Mouse (Mus musculus) lung, embryonic 14.5 days (tissue): ENCODE measurements at regions not wholly inside any gene's neighbourhood (a gene's known extent, or its start where the extent isn't known, plus 50 kb on each side); places are given as distances from the start of the nearest gene placed in this dataset.

Experiments
- ATAC-seq: fragments of 200-750 bp; cut with Nextera tagmentation; 2 replicates; pipeline ENCODE4 v1.8.0; 2017; ENCODE audit warnings: mild to moderate bottlenecking, moderate TSS enrichment, moderate library complexity; ENCODE audit not compliant: insufficient read depth
- DNase-seq: peaks from one replicate; pipeline ENCODE4 v3.0.0-alpha.2; 2015
- H3K27ac ChIP-seq: fragments of 300-500 bp; sonication (generic); 2 replicates; pipeline ENCODE4 v1.5.1; 2014; ENCODE audit warnings: low read depth, mild to moderate bottlenecking, moderate library complexity
- H3K27me3 ChIP-seq: fragments of 300-500 bp; sonication (generic); 2 replicates; pipeline ENCODE4 v1.6.1; 2014; ENCODE audit warnings: low read length, control low read depth; ENCODE audit not compliant: insufficient read depth
- H3K36me3 ChIP-seq: fragments of 300-500 bp; sonication (generic); 2 replicates; pipeline ENCODE4 v1.6.1; 2014; ENCODE audit warnings: control low read depth; ENCODE audit not compliant: insufficient read depth
- H3K4me1 ChIP-seq: fragments of 300-500 bp; sonication (generic); 2 replicates; pipeline ENCODE4 v1.6.1; 2014; ENCODE audit warnings: antibody characterized with exemption, control low read depth; ENCODE audit not compliant: insufficient read depth
- H3K4me2 ChIP-seq: fragments of 300-500 bp; sonication (generic); 2 replicates; pipeline ENCODE4 v1.6.1; 2014; ENCODE audit warnings: mild to moderate bottlenecking
- H3K4me3 ChIP-seq: fragments of 300-500 bp; sonication (generic); 2 replicates; pipeline ENCODE4 v1.5.1; 2014; ENCODE audit warnings: low read depth, low read length
- H3K9ac ChIP-seq: fragments of 300-500 bp; sonication (generic); 2 replicates; pipeline ENCODE4 v1.6.1; 2014
- H3K9me3 ChIP-seq: fragments of 300-500 bp; sonication (generic); 2 replicates; pipeline ENCODE4 v1.6.1; 2016; ENCODE audit warnings: low read depth, low read length, control low read depth
- CTCF ChIP-seq: IDR thresholded peaks from 2 replicates; pipeline ENCODE4 v1.5.1; 2016; ENCODE audit warnings: antibody characterized with exemption, low read depth
- WGBS: fragments of 180-500 bp; shearing (Covaris S2); extraction: QIAGEN DNeasy Blood & Tissue Kit; methylation state at CpG from one replicate; pipeline ENCODE4 v1.1.7; 2014; 5-methylcytosine and 5-hydroxymethylcytosine counted together

DNA sequence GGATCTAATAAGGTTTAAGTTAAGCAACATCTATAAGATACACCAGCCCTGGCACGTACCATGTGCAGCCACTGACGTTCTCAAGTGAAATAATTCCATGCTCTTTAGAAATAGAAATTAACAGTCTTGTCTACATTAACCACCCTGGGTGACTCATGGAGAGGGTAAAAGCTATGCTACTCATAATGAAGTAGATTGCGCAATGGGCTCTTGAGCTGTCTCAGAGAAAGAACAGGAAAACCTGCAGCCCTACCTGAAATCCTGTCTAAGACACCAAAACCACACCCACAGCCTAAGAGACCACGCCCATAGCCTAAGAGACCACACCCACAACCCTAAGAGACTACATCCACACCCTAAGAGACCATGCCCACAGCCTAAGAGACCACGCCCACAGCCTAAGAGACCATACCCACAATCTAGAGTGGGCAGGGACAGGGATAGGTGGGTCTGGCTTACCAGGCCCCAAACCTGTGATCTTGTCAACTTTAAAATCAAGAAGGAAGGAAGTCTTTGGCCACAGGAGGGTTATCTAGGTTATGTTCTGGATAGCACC is 198.6 kb downstream of the Cryba4 start:
- no peak for TF ChIP-seq CTCF
- ATAC-seq (no peak), DNase-seq (peak; percentile 21)
- 0 out of 2 replicates have a peak, but pooled peaks cover 3% of the 10 kb centered on the region for H3K27me3 ChIP-seq
- H3K27ac ChIP-seq, result no peak overlapping the region
- no peaks in the 10 kb centered on the region for H3K4me1 ChIP-seq
- WGBS, result 82% methylated on average over 5 of the region's 5 CpGs
- no peaks in the 10 kb centered on the region for H3K9me3 ChIP-seq
- H3K36me3 ChIP-seq, result no peaks in the 10 kb centered on the region
- no peak overlapping the region for H3K4me3 ChIP-seq
- H3K9ac ChIP-seq, result no peak overlapping the region
- H3K4me2 ChIP-seq, result no peak overlapping the region

DNA sequence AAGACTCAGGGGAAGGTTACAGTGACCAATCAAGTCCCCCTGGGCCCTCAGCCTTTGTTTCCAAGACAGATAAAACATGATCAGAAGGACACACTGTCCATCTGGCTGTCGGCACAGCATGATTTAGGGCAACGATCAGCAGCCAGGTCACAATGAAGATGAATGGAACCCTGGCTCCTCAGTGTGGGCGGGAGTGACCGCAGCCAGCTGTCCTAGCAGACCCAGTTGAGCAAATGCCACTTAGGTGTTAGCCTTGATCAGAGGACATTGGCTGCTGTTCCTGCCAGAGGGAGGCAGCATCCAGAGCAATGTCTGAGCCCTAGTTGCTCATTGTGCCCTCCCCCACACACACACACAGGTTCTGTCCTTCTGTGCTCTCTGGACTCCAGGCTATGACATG is 197.3 kb downstream of the Cryba4 start:
- Histone ChIP-seq H3K4me2 (no peak overlapping the region), H3K4me3 (no peak overlapping the region), H3K4me1 (no peaks in the 10 kb centered on the region), H3K27ac (no peak overlapping the region), H3K9ac (no peak overlapping the region), H3K36me3 (no peaks in the 10 kb centered on the region), H3K27me3 (no peaks in the 10 kb centered on the region), H3K9me3 (no peaks in the 10 kb centered on the region)
- TF ChIP-seq CTCF, result no peak
- 34% methylated on average over 4 of the region's 4 CpGs for WGBS
- no peak for DNase-seq
- no peak for ATAC-seq

DNA sequence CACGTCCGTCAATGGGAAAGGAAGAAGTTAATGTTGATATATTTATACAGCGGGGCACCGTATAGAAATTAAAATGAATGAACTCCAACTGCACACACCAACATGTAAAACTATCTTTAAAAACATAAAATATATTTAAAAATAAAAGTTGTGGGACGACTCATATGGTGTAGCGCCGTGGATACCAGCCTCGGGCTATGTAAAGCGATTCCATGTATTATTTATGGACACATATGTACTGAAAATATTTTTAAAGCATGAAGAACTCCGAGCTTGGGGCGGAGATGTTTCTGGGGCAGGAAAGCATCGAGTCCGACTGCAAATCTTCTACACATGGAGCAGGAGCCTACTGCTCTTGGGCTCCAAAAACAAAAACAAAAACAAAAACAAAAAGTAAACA is 182.4 kb downstream of the Cryba4 start:
- TF ChIP-seq CTCF, result no peak
- H3K9ac ChIP-seq, result no peak overlapping the region
- no peaks in the 10 kb centered on the region for H3K27me3 ChIP-seq
- ATAC-seq (no peak), DNase-seq (no peak)
- H3K4me2 ChIP-seq, result no peak overlapping the region
- WGBS, result 87% methylated on average over 13 of the region's 13 CpGs
- H3K4me1 ChIP-seq, result no peaks in the 10 kb centered on the region
- H3K27ac ChIP-seq, result no peak overlapping the region
- no peak overlapping the region for H3K4me3 ChIP-seq
- no peaks in the 10 kb centered on the region for H3K9me3 ChIP-seq
- no peaks in the 10 kb centered on the region for H3K36me3 ChIP-seq

DNA sequence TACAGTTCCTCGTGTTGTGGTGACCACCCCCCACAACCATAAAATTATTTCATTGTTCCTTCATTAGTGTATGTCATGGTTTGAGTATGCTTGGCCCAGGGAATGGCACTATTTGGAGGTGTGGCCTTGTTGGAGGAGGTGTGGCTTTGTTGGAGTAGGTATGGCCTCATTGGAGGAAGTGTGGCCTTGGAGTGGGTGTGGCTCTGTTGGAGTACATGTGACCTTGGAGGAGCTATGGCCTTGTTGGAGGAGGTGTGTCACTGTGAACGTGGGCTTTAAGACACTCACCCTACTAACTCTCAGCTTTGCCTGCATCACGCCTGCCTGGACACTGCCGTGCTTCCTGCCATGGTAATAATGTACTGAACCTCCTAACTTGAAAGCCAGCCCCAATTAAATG is 179.9 kb downstream of the Cryba4 start:
- H3K4me2 ChIP-seq, result no peak overlapping the region
- no peak overlapping the region for H3K4me3 ChIP-seq
- H3K27me3 ChIP-seq, result no peaks in the 10 kb centered on the region
- DNase-seq (no peak), ATAC-seq (no peak)
- WGBS, result 54% methylated on average over 4 of the region's 4 CpGs
- no peaks in the 10 kb centered on the region for H3K9me3 ChIP-seq
- TF ChIP-seq CTCF, result no peak
- H3K27ac ChIP-seq, result no peak overlapping the region
- no peaks in the 10 kb centered on the region for H3K36me3 ChIP-seq
- H3K9ac ChIP-seq, result no peak overlapping the region
- H3K4me1 ChIP-seq, result no peaks in the 10 kb centered on the region

DNA sequence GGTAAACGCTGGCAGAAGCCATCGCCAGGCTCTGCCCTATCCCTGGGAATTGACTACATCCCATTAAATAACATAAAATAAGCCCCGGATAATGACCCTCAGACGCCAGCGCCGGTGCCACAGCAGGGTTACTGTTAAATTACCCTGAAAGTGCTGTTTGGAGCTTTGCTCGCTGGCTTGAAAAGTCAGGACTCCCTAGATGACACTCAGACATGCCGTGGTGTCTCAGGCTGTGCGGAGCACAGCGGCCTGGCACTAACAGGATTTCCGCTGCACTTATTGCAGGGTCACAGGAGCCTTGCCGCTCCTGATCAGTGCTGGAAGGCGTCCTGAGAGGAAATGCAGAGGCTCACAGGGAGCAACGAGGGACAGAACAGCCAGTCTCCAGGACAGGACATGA is 175.2 kb downstream of the Cryba4 start:
- Histone ChIP-seq H3K4me1 (no peaks in the 10 kb centered on the region), H3K27ac (no peak overlapping the region), H3K36me3 (no peaks in the 10 kb centered on the region), H3K4me3 (no peak overlapping the region), H3K27me3 (no peaks in the 10 kb centered on the region), H3K4me2 (no peak overlapping the region), H3K9ac (no peak overlapping the region), H3K9me3 (no peaks in the 10 kb centered on the region)
- 71% methylated on average over 14 of the region's 14 CpGs for WGBS
- ATAC-seq (no peak), DNase-seq (no peak)
- no peak for TF ChIP-seq CTCF

DNA sequence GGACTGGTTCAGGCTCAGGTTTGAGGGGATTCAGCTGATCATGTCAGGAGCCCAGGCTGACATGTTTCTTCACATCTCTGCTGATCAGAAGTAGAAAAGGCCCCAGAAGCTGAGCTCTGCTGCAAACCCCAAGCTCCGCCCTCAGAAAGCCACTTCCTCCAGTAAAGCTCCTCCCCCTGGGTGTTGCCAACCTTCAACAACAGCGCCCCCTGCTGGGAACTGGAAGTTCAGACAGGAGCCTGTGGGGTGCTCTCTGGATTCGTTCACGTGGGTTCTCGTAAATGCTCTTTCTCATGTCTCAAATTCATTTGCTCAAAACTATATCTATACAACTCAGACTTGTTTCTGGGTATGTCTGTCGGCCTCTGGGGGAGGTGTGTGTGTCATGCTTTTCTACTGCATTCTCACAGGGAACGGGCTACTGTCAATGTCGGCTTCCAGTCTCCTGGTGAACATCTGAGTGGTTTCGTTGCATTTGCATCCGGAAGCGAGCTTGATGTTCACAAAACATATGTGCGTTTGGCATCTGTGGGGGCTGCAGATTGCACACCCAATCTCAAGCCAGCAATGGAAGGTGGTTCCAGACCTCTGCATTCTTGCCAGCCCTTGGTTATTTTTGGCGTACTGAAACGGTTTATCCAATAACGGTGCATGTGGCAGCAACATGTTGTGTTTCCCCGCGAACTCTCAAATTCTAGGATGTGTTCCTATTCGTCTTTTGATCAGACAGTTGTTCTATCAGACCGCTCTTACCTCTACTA is 174.3 kb downstream of the Cryba4 start:
- Histone ChIP-seq H3K9me3 (no peaks in the 10 kb centered on the region), H3K4me2 (no peak overlapping the region), H3K4me1 (no peaks in the 10 kb centered on the region), H3K9ac (no peak overlapping the region), H3K4me3 (no peak overlapping the region), H3K36me3 (no peaks in the 10 kb centered on the region), H3K27ac (no peak overlapping the region), H3K27me3 (no peaks in the 10 kb centered on the region)
- TF ChIP-seq CTCF, result peak; percentile 50
- 80% methylated on average over 19 of the region's 19 CpGs for WGBS
- ATAC-seq (no peak), DNase-seq (peak; percentile 64)

DNA sequence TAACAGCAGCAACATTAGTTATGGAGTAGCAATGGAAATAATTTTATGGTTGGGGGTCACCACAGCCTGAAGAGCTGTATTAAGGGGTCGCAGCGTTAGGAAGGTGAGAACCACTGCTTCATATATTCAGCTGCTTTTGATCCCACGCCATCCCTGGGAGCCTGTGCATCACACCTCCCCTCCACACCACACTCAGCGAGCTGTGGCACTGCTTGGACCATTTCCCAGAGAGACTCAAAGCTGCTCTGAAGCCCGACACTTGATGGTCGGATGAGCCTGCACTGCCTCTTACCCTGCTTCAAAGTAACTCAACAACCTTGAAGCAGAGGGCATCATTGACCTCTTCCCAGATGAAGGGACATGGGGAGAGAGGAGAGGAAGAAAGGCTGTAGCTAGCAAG is 171.3 kb downstream of the Cryba4 start:
- no peak for ATAC-seq
- no peak overlapping the region for H3K27ac ChIP-seq
- H3K9ac ChIP-seq, result no peak overlapping the region
- H3K4me3 ChIP-seq, result no peak overlapping the region
- H3K9me3 ChIP-seq, result no peaks in the 10 kb centered on the region
- no peak for TF ChIP-seq CTCF
- H3K27me3 ChIP-seq, result no peaks in the 10 kb centered on the region
- no peak for DNase-seq
- no peak overlapping the region for H3K4me2 ChIP-seq
- WGBS, result 60% methylated on average over 6 of the region's 6 CpGs
- no peaks in the 10 kb centered on the region for H3K36me3 ChIP-seq
- H3K4me1 ChIP-seq, result no peaks in the 10 kb centered on the region
